Mouse (Mus musculus) forebrain, embryonic 10.5 days (tissue): ENCODE measurements around the gene Cdh13. TPM values are rescaled to one million over a fixed set of nuclear protein-coding genes. Genes with fewer than 3 reads are reported as not detected.

Experiments
- DNase-seq: peaks from one replicate; pipeline ENCODE4 v3.0.0-alpha.2; 2017; ENCODE audit warnings: low spot score; ENCODE audit errors: extremely low spot score
- H3K27ac ChIP-seq: fragments of 300-500 bp; sonication (generic); 2 replicates; pipeline ENCODE4 v1.5.1; 2016; ENCODE audit warnings: mild to moderate bottlenecking
- H3K27me3 ChIP-seq: fragments of 300-500 bp; sonication (generic); 2 replicates; pipeline ENCODE4 v1.6.1; 2016; ENCODE audit warnings: mild to moderate bottlenecking; ENCODE audit not compliant: poor library complexity, severe bottlenecking
- H3K36me3 ChIP-seq: fragments of 300-500 bp; sonication (generic); replicated peaks from 2 replicates; pipeline ENCODE4 v1.6.1; 2016; ENCODE audit warnings: mild to moderate bottlenecking, moderate library complexity
- H3K4me1 ChIP-seq: fragments of 300-500 bp; sonication (generic); 2 replicates; pipeline ENCODE4 v1.6.1; 2016
- H3K4me3 ChIP-seq: fragments of 300-500 bp; sonication (generic); 2 replicates; pipeline ENCODE4 v1.5.1; 2016; ENCODE audit warnings: mild to moderate bottlenecking, moderate library complexity
- H3K9me3 ChIP-seq: fragments of 300-500 bp; sonication (generic); 2 replicates; pipeline ENCODE4 v1.6.1; 2016; ENCODE audit warnings: mild to moderate bottlenecking, moderate library complexity
- WGBS: fragments of 180-500 bp; shearing (Covaris S2); methylation state at CpG from one replicate; pipeline ENCODE4 v1.1.7; 2016; 5-methylcytosine and 5-hydroxymethylcytosine counted together
- polyA plus RNA-seq: library from polyadenylated mRNA; unstranded; fragments of >200 nt; fragmentation: Nextera tagmentation; extraction: Ambion mirVana; gene quantifications from 2 replicates; pipeline ENCODE4 v1.2.1, GENCODE M21; 2016

Cdh13 gene
- polyA plus RNA-seq, 1 experiment from 2014 or later, result 3.3 TPM

DNA sequence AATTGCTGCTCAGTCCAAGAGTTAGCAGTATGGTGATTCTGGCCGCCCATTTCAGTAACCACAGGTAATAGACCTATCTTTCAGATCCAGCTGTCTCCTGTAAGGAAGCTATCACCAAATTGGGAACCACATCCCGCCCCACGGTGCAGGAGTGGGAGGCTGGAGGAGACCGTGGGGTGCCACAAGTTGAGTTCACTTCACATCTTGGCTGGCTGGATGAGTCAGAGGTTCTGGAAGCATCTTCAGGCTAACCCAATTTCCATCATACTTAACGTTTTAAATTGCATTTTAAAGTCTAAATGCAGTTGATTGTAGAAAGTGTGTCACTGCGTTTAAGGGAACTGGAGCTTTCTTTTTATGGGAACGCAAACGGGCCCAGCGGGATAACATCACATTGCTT lies 511.4 kb downstream of the Cdh13 start:
- WGBS, result 83% methylated on average over 9 of the region's 9 CpGs
- H3K4me3 ChIP-seq, result no peak overlapping the region
- no peak overlapping the region for H3K27ac ChIP-seq
- H3K36me3 ChIP-seq, result no peaks in the 10 kb centered on the region
- no peaks in the 10 kb centered on the region for H3K9me3 ChIP-seq
- DNase-seq, result no peak
- no peaks in the 10 kb centered on the region for H3K27me3 ChIP-seq
- no peaks in the 10 kb centered on the region for H3K4me1 ChIP-seq

DNA sequence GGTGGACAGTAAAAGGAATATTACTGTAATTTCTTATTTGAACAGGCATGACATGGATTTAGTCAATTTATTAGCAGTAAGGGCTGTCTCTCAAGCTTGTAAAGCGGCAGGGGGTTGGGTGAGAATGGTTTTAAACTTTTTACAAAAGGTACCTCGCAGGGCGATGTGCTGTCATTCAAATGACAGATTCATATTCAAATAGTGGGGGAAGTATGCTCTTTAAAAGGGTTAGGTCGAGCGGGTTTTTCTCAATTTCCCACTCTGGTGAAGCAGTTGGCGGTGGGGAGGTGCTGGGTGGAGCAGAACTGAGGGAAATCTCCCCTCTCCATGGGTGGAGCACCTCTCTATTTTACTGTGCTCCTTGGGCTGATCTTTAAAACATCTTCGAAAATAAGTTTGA lies 513.0 kb downstream of the Cdh13 start:
- Histone ChIP-seq H3K27me3 (no peaks in the 10 kb centered on the region), H3K4me3 (no peak overlapping the region), H3K36me3 (no peaks in the 10 kb centered on the region), H3K9me3 (peaks cover 12% of the 10 kb centered on the region), H3K4me1 (no peaks in the 10 kb centered on the region), H3K27ac (no peak overlapping the region)
- WGBS, result 62% methylated on average over 7 of the region's 7 CpGs
- DNase-seq, result no peak

- Histone ChIP-seq H3K4me1 (no peaks in the 10 kb centered on the region), H3K9me3 (peaks cover 12% of the 10 kb centered on the region), H3K36me3 (no peaks in the 10 kb centered on the region), H3K27ac (no peak overlapping the region), H3K4me3 (no peak overlapping the region), H3K27me3 (no peaks in the 10 kb centered on the region)
- 86% methylated on average over 3 of the region's 3 CpGs for WGBS
- DNase-seq, result no peak
Measured at GRCm38 (mm10) chr8:118797127-118797526, 513.6 kb downstream of the Cdh13 start.

DNA sequence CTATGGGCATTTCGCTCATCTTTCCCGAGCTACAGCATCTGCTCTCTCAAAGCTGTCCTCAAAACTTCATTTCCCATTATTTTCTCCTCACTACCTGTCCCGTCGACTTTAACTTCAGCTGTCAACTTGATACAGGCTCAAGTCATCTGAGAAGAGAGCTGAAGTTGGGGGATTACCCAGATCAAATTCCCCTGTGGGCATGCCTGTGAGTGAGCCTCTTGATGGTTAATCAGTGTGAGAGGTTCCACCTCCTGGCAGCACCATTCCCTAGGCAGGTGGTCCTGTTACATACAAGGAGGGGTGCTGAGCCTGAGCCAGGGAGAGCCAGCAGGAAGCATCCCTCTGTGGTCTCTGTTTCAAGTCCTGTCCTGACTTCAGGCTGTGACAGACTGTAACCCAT lies 519.6 kb downstream of the Cdh13 start:
- no peak overlapping the region for H3K27ac ChIP-seq
- no peaks in the 10 kb centered on the region for H3K27me3 ChIP-seq
- no peaks in the 10 kb centered on the region for H3K36me3 ChIP-seq
- WGBS, result 87% methylated on average over 4 of the region's 4 CpGs
- peaks cover 12% of the 10 kb centered on the region for H3K9me3 ChIP-seq
- H3K4me3 ChIP-seq, result no peak overlapping the region
- no peaks in the 10 kb centered on the region for H3K4me1 ChIP-seq
- DNase-seq, result no peak

GRCm38 (mm10) chr8:118809660-118810059 lies 526.1 kb downstream of the Cdh13 start:
- no peak overlapping the region for H3K4me3 ChIP-seq
- no peaks in the 10 kb centered on the region for H3K4me1 ChIP-seq
- no peaks in the 10 kb centered on the region for H3K27me3 ChIP-seq
- DNase-seq, result no peak
- H3K9me3 ChIP-seq, result no peaks in the 10 kb centered on the region
- WGBS, result 84% methylated on average over 6 of the region's 6 CpGs
- no peak overlapping the region for H3K27ac ChIP-seq
- no peaks in the 10 kb centered on the region for H3K36me3 ChIP-seq

GRCm38 (mm10) chr8:118815055-118815454 lies 531.5 kb downstream of the Cdh13 start:
- H3K27ac ChIP-seq, result 0 out of 2 replicates have a peak overlapping the region, but pooled peaks have one; percentile 56
- 54% methylated on average over 10 of the region's 10 CpGs for WGBS
- no peak for DNase-seq

DNA sequence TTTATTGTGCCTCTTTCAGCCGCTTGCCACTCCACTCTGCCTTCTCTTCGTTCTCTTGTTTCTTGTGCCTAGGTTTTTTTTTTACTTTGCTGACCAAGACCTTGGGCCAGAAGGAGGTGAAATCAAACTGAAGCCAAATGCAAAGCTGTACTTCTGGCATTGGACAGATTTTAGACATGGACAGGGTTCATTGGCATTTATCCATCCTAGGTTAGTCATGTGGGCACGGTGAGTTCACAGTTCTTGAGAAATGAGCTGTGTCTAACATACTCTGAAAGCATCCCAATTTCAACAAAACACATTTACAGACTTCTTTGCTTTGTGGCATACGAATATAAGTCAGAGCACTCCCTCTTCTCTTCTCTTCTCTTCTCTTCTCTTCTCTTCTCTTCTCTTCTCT lies 543.2 kb downstream of the Cdh13 start:
- H3K27ac ChIP-seq, result no peak overlapping the region
- no peak for DNase-seq
- H3K4me3 ChIP-seq, result no peak overlapping the region
- H3K27me3 ChIP-seq, result no peaks in the 10 kb centered on the region
- no peaks in the 10 kb centered on the region for H3K36me3 ChIP-seq
- H3K4me1 ChIP-seq, result peaks cover 18% of the 10 kb centered on the region
- WGBS, result 88% methylated on average over 4 of the region's 4 CpGs
- no peaks in the 10 kb centered on the region for H3K9me3 ChIP-seq

More at GRCm38 (mm10) chr8:118815055-118815454, 531.5 kb downstream of the Cdh13 start:
- Histone ChIP-seq H3K4me1 (peaks cover 8% of the 10 kb centered on the region), H3K9me3 (no peaks in the 10 kb centered on the region), H3K27me3 (no peaks in the 10 kb centered on the region), H3K36me3 (no peaks in the 10 kb centered on the region), H3K4me3 (no peak overlapping the region)

DNA sequence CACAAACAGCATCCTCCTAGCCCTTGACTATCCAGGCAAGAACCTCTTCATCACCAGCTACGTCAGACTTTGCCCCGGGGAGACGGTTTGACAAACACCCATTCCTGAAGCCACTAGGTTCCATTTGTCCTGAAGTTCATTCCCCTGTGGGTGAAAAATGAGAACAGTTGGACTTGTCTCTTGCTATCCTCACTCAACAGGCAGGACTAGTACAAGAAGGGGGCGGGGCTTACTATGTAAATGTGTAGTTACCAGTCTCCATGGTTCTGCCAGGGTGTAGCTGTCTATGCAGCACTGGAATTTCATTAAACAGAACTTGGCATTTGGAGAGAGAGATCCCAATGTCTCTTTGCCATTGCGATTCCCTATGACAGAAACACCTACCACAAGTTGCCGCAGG lies 544.2 kb downstream of the Cdh13 start:
- Histone ChIP-seq H3K27me3 (no peaks in the 10 kb centered on the region), H3K36me3 (no peaks in the 10 kb centered on the region), H3K4me1 (peaks cover 22% of the 10 kb centered on the region), H3K4me3 (no peak overlapping the region), H3K9me3 (no peaks in the 10 kb centered on the region), H3K27ac (no peak overlapping the region)
- 92% methylated on average over 6 of the region's 6 CpGs for WGBS
- DNase-seq, result no peak

DNA sequence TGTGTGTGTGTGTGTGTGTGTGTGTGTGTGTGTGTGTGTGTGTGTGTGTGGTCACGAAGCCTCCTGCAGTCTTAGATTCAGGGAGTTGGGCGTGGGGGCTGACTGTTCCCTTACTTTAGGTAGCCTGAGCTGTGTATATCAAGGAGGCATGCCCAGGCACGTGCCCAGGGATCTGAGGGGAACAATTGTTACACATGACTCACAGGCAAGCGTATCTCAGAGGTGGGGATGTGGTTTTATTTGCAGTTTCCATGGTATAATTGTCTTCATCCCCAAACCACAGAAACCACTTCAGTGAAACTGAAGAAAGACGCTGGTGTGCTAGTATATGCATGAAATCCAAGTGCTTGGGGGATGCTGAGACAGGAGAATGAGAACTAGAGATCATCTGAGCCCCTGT lies 546.8 kb downstream of the Cdh13 start:
- no peaks in the 10 kb centered on the region for H3K36me3 ChIP-seq
- no peaks in the 10 kb centered on the region for H3K27me3 ChIP-seq
- WGBS, result 76% methylated on average over 5 of the region's 5 CpGs
- no peak for DNase-seq
- no peak overlapping the region for H3K27ac ChIP-seq
- H3K4me3 ChIP-seq, result no peak overlapping the region
- no peaks in the 10 kb centered on the region for H3K9me3 ChIP-seq
- peaks cover 22% of the 10 kb centered on the region for H3K4me1 ChIP-seq

DNA sequence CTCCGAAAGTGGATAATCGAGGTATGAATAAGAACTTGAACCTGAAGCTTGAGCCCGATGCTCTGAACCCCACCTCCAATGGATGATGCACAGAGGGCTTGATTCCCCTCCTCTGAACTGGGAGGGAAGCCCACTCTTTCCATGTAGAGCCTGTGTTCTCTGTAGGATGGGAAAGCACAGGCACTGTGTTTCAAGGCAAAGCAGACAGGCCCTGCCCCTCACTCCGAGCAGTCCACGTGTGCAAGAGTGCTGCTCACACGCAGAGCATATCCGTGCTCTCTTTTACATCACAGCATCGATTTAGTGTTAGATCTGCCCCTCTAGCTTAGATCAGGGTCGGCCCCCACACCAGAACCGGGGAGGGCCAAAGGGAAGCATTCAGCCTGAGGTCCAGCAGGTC lies 547.5 kb downstream of the Cdh13 start:
- Histone ChIP-seq H3K9me3 (no peaks in the 10 kb centered on the region), H3K27ac (peak overlapping the region; percentile 68), H3K4me3 (no peak overlapping the region), H3K27me3 (no peaks in the 10 kb centered on the region), H3K4me1 (peaks cover 22% of the 10 kb centered on the region), H3K36me3 (no peaks in the 10 kb centered on the region)
- DNase-seq, result no peak
- WGBS, result 82% methylated on average over 10 of the region's 10 CpGs

DNA sequence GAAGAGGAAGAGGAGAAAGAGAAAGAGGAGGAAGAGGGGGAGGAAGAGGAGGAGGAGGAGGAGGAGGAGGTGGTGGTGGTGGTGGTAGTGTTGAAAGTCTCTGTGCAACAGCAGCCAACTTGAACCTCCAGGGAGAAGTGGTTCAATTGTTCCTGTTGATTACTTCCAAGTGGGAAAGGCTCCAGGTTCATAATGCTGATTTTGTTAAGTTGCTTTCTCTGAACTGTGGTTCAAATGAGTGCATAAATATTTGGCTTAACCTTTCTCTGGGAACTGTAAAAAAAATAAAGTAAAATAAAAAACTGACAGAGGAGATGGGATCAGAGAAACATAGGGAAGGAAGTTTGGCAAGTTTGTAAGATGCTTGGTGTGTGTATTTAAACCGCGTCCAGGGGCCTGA lies 555.3 kb downstream of the Cdh13 start:
- no peaks in the 10 kb centered on the region for H3K27me3 ChIP-seq
- whole genome bisulfite sequencing, result 95% methylated on average over 2 of the region's 2 CpGs
- H3K36me3 ChIP-seq, result no peaks in the 10 kb centered on the region
- no peak overlapping the region for H3K4me3 ChIP-seq
- H3K4me1 ChIP-seq, result 0 out of 2 replicates have a peak, but pooled peaks cover 3% of the 10 kb centered on the region
- no peak for DNase-seq
- H3K27ac ChIP-seq, result no peak overlapping the region
- H3K9me3 ChIP-seq, result no peaks in the 10 kb centered on the region

DNA sequence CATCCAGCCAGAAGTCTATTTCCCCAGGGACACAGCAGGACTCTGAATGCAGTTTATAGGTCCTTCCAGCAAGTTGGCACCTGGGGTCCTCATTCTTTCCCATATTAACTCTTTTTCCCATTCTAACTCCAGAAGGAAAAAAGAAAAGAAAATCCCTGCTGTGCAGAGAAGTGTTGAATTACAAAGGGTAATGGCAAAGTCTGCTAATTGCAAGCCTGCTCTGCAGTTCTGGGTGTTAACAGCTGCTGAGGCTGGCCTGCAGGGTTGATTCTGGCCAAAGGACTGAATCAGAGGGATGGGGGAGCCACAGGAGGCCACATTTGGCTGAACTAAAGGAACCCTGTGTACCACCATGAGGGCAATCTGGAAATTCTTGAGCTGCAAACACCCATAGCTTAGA lies 562.2 kb downstream of the Cdh13 start:
- Histone ChIP-seq H3K4me1 (peaks cover 27% of the 10 kb centered on the region), H3K27me3 (no peaks in the 10 kb centered on the region), H3K4me3 (no peak overlapping the region), H3K36me3 (no peaks in the 10 kb centered on the region), H3K9me3 (no peaks in the 10 kb centered on the region), H3K27ac (peak overlapping the region; percentile 32)
- DNase-seq, result peak; percentile 33

GRCm38 (mm10) chr8:118848021-118848420 lies 564.5 kb downstream of the Cdh13 start:
- no peaks in the 10 kb centered on the region for H3K9me3 ChIP-seq
- H3K4me3 ChIP-seq, result no peak overlapping the region
- no peaks in the 10 kb centered on the region for H3K36me3 ChIP-seq
- WGBS, result 74% methylated on average over 5 of the region's 5 CpGs
- H3K27ac ChIP-seq, result no peak overlapping the region
- H3K27me3 ChIP-seq, result no peaks in the 10 kb centered on the region
- no peak for DNase-seq
- H3K4me1 ChIP-seq, result peaks cover 27% of the 10 kb centered on the region

GRCm38 (mm10) chr8:118849515-118849914 lies 566.0 kb downstream of the Cdh13 start:
- Histone ChIP-seq H3K9me3 (no peaks in the 10 kb centered on the region), H3K27ac (no peak overlapping the region), H3K4me1 (peaks cover 23% of the 10 kb centered on the region), H3K36me3 (no peaks in the 10 kb centered on the region), H3K4me3 (no peak overlapping the region), H3K27me3 (no peaks in the 10 kb centered on the region)
- no peak for DNase-seq
- WGBS, result 89% methylated on average over 3 of the region's 3 CpGs
